Mouse (Mus musculus) layer of hippocampus, adult 9-10 months (tissue): ENCODE data around the gene Epas1.
A peak's percentile ranks its signal among the peaks of the same experiment; 100 is the strongest.

Experiments
- DNase-seq: peaks from one replicate; pipeline ENCODE4 v3.0.0; 2022; ENCODE audit warnings: low spot score

The Epas1 gene

DNA sequence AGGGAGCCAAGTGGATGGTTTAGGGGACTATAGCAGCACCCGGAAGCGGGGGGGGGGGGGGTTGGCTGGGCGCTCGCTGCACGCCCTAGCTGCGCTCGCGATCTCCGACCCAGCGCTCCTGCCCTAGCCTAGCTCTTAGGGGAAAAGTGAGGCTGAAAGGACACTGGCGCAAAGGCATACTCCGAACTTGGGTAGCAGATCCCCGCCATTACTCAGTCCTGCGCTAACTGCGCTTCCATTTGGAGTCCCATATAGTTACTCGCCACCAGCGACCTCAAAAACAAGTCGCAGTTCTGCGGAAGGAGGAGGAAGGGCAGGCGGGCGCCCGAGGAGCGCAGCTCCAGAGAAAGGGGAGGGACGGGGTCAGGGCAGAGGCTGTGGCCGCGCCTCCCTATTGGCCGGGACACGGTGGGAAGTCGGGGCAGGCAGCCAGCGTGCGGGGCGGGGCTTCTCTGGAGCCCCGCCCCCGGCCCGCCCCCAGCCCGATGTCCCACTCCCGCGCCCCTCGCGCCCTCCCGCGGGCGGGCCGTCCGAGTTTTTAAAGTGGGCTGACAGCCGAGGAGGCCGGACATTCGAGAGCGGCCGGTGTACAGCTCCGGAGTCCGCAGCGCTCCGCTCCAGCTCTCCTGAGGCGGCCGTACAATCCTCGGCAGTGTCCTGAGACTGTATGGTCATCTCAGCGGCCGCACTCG lies at the start of gene Epas1:
Gene Epas1, plus strand, starts transcription at position 571 of the 692 bp plus-strand sequence.
- no peak for DNase-seq

DNA sequence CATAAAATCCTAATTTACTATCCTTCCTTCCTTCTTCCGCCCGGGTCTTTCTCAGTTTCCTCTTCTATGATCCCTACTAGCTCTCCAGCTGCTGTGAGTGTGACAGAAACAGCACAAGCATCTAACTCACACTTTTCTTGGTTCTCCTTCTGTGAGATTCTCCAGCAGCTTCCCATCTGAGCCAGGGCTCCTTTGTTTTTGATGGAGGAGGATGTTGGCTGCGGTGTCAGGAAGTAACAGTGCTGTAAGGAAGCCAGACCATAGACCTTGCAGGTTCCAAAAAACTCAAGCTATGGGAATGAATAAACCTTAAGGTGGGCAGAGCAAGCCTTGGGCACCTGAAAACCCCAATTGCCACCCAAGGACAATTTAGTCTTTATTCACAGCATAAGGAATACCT lies 48.3 kb upstream of the Epas1 start:
- DNase-seq = no peak

DNA sequence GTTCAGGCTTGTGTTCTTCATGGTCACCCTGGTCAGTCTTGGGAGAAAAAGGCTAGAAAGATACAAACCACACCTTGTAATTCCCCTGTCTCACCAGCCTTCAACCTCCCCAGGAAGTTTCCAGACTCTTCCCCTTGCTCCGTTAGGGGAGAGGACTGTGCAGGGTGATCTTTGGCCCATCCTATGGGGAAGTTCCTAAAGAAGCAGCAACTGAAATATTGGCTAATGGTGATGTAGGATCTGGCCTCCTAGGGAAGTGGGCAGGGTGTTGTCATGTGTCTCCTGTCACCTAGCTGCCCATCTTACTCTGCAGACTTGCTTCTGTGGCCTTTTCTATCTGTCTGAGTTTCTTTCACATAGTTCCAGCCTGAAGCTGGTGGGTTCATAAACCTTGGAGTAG lies 47.0 kb upstream of the Epas1 start:
- no peak for DNase-seq

DNA sequence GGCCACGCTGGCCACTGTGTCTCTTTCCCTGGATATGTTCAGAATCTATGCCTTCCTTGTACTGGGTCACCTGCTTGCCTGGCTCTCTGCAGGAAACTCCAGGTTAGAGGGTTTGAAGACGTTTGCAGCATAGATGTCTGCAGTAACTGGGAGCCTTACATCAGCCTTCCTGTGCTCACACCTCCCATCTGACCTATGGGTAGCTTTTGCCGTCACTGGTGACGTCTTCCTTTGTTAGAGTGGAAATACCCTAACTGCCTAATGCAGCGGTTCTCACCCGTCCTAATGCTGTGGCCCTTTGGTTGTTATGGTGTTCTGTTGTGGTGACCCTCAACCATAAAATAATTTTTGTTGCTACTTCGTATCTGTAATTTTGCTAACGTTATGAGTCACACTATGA lies 43.7 kb upstream of the Epas1 start:
- DNase-seq = no peak

DNA sequence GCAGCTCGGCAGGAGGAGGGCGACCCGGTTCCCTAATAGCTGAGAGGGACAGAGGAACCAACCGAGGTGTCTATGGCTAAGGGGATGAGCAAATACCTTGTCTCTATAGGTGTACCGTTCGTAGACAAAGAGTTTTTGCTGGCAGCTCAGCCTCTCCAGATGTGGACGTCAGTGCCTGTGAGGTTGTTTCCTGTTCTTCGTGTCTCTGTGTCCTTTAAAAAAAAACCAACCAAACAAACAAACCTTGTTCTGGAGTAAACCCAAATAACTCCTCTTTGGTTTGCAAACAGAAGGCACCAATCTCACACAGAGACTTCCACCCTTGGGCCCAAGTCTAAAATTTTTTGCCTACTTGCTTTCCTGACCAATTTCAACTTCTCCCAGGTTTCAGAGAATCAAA lies 43.1 kb upstream of the Epas1 start:
- no peak for DNase-seq

DNA sequence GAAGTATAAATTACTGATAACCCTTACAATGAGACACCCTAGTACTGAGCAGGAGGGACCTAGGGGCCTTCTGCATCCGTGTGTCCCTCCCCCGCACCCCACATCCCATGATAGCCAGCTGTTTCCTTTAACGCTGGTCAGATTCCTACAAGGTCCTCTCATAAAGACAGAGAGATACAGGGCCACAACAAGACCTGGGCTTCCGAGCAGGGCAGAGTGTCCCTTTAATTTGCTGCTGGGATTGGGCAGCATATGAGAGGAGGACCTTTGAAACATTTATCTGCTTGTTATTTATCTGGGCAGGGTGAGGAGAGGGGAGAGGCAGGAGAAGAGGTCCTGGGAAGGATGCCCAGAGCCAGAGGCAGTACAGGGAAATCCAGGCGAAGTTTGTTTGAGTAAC lies 41.6 kb upstream of the Epas1 start:
- no peak for DNase-seq

DNA sequence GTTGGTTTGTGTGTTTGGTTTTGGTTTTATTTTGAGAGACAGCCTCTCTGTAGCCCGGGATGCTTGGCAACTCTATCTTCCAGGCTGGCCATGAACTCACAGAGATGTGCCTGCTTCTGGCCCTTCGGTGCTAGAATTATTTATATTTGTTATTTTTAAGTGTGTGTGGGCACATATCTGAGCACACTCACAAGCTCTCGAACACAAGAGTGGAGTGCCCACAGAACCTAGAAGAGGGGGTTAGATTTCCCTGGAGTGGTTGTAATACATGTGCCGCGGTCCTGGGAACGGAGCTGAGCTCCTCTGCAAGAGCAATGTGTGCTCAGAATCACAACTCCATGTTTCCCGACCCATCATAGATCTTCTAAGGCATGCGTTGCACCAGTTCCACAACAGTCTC lies 40.9 kb upstream of the Epas1 start:
- no peak for DNase-seq

DNA sequence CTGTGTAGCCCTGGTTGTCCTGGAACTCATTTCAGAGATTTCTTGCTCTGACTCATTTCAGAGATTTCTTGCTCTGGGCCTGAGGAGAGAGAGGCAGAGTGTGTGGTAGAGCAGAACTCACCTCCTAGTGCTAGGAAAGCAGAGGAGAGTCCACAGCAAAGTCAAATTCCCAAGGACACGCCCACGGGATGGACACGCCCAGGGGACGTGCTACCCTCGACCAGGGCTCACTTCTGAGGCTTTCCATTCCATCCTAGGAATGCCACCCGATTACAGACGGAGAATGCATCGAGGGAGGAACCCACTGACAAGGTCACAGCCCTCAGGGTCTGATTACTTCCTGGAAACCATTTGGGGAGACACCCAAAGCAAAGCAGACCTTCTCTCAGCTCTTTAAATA lies 39.9 kb upstream of the Epas1 start:
- DNase-seq = no peak

DNA sequence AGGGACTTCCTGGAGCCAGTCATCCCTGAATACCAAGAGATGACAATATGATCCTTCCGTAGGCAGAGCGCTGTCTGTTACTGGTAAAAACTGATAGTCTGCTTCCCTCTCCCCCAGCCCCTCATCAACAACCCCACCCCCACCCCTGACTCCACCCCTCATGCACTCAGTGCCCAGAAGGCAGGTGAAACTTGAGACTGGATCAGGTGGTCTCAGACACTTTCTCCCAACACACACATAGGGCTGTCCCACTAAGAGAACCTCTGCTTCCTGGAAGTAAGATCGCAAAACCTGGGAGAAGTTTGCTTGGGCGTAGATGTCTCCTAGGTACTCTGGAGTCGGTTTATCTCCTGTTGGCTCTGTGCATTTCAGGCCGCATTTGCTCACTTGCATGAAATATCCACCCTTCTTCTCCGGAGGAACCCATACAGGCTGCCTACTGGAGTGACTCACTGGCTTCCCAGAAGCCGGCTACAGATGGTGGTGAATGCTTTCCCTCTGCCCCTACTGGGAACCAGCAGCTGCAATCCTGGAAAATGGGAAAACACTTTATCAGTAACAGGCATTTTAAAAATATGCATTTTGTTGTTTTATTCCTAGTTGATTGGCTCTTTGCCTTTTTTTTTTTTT lies 28.6 kb upstream of the Epas1 start:
- peak; percentile 9 for DNase-seq

DNA sequence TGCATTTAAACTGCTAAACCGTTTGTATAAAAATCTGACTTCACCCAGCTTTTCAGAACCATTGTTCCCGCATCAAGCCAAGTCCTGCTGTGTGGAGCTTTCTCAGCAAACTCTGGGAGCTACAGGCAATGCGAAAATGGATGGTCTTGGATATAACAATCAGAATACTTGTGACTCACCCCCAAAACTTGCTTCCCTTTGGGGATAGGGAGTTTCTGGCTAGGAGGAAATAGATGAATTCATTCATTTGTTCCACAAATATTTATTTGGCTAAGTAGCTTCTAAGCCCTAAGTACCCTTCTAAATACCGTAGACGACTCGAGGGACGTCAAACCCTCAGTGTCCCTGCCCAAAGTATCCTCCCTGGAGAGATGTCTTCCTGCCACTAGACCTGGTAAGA lies 27.0 kb upstream of the Epas1 start:
- DNase-seq = no peak

DNA sequence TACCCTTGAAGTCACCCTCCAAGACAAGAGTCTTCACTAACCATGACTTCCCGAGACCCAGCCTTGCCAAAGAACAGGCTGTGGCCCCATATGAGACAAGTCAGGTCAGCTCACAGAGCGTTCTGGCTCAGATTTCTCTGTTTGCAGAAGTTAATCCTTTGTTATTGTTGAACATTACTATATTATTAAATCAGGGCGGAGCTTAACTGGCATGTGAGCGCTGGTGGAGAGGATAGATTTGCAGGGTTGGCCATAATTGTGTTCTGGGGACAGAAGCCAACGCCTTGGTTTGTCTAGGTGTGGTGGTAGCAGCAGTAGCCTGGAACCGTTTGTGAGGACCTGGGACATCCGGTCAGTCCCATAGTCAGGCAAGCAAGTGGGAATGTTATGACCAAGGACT lies 26.5 kb upstream of the Epas1 start:
- no peak for DNase-seq

DNA sequence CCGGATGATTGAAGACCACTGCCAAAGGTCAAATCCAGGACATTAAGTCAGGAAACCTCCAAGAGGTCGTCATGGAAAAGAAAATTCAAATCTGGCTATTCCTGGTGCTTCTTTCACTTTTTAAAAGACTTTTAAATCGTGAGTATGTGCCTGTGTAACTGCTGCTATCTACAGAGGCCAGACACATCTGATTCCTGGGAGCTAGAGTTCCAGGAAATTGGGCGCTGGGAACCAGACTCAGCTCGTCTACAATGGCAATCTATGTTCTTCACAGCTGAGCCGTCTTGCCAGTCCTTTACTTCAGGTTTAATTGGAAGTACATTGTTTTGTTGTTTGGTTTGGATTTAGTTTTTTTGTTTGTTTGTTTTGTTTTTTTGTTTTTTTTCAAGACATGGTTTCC lies 22.2 kb upstream of the Epas1 start:
- DNase-seq = no peak

DNA sequence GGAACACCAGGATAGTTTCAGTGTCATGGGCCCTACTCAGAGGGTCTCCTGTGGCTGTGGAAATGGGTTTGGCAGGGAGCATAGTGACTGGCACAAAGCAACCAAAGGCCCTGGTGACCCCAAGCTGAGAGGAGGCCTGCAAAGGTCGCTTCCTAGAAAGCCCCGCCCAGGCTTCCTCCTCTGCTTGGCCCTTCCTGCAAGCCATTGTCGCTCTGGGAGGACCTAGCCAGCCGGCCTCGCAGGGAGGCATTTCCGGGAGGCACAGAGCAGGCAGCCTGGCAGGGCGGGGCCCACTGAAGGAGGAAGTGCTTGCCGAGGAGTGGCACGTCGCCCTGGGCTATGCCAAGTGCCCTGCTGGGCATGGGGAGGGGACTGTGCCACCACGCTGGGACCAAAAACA lies 21.5 kb upstream of the Epas1 start:
- DNase-seq = no peak

DNA sequence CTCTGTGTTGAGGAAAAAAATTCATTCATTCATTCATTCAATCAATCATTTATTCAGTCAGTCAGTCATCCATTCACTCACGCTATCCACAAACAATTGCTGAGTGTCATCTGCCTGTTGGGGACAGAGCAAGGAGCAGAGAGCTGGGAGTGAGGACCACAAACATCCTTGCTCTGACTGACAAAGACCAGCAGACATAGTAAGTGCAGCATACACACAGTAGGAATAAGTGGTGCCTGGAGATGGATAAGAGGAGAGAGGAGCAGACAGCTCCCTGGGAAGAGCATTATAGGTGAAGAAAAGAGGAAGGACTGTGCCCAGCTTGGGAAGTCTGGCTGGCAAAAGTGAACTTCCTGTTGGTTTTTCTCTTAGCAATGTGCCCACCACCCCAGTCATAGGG lies 21.0 kb upstream of the Epas1 start:
- no peak for DNase-seq

DNA sequence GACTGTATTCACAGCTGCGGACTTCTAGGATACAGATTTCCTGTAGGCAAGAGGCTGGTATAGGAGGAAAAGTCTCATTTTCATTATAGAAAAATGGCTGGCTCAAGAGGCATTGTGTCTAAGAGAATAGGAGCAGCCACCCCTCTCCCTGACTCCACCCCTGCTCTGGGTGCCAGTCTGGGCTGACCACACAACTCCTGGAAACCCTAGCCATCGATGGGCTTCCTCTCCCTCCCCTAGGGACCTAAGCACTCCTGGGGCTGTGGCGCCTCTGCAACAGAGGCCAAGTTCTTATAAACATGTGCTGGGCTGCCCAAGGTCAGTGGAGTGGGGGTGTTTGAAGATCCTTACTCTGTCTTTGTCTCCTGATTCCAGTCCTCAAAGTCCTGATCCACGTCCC lies 19.9 kb upstream of the Epas1 start:
- DNase-seq = no peak

DNA sequence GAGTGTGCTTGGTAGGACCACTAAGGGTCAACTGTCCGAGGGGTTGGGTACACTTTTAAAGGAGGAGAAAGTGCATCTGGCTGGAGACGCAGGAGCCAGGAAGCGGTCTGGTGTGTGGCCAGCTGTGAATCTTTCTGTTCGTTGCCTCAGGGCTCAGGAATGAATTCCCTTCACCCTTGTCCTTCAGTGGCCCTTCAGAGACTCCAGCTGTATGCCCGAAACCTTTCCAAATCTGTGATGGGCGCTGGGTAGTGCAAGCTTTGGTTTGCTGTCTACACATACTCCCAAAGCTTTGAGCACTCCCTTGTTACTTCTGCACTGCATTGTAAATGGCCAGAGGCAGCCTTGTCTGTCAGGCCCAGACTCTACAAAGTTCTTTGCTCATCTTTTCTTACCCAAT lies 15.0 kb upstream of the Epas1 start:
- no peak for DNase-seq

DNA sequence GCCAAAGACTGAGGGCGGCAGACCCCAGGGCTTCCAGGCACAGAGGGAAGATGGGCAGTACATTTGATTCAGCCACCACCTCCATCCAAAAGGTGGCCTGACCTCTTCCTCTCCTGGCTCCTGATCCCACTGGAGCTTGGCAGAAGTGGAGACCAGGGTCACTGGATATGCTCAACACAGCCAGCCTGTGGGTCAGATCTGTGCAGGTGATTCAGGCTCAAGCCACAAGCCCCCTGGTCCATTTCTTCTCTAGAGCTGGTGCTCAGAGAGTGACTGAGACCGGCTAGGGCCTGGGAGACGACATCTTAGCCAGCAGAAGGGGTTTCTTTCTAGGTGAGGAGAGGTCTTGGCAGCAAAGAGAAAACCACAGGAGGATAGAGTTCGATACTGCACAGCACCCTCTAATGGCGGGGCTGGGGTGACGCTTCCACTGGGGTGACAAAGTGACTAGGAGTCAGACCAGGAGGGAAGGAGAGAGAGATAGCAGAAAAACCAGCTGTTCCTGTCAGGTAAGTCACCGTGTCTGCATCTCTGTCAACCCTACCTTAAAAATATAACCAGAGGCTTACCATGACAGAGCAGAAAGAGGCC lies 10.1 kb upstream of the Epas1 start:
- DNase-seq = no peak

DNA sequence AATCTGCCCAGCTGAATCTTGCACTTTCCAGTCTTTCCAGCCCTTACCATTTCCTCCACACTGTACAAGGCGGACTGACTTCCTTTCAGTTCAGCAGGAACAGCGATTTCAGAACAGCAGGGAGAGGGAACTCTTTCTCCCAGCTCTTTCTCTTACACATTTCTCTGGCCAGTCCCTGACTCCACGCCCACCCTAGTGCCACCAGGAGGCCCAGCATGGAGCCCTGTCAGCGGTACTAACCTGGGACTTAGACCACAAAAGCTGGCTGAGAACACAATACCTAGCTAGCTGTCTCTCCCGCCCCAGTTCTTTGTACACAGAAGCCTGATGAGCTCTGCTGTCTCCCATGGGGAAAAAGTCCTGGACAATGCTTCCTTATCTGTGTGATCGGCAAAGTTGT lies 8.6 kb upstream of the Epas1 start:
- DNase-seq = no peak

DNA sequence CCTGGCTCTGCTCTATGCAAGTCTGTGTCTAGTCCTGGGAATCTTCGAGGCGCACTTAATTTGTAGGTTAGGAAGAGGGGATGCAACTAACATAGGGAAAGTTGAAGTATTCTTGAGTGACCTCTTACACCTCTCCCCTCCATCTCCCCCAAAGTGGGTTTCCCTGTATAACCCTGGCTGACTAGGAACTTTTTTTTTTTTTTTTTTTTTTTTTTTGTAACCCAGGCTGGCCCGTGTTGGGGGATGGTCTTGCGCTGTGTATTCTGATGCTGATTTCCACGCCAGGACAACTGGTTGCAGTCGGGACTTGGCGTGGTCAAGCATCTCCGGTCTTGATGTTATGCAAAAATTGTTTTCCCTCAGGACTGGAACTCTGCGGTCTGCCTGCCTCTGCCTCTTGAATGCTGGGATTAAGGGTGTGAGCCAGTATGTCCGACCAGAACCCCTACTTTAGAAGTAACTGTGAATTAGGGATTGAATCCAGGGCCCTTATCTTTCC lies 2.1 kb upstream of the Epas1 start:
- DNase-seq = no peak

DNA sequence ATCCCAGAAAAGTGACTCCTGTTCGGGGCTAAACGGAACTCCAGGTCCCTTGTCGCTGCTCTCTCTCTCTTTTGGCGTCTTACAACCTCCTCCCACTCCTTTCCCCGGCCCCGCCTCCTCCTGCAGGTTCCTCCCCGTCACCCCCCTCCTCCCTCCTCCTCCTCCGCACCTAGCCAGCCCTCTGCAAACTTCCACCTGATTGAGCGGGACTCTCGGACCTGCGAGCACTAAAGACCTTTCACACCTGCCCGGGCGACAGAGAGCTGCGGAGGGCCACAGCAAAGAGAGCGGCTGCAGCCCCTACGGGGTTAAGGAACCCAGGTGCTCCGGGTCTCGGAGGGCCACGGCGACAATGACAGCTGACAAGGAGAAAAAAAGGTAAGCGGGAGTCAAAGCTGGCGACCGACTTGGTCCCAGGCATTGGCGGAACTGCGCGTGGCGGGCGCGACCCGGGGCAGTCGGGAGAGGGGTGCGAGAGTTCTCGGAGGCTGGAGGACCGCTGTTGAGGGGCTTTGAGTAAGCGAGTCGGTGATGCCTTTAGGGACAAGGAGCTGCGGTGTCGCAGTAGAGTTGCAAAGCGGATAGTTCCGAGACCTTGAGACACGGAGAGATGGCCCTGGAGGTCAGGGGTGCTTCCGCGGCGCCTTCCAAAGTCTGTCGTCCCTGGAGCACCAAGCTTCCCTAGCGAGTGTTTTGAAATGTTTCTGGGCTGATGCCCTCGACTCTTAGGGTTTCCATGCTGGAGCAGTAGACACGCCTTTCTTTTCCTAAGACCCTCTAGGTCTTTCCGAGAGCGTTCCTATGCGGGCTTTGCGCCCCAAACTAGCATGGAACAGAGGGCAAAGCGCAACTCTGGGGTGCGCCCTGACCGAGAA lies 668 bp downstream of the Epas1 start:
- DNase-seq = no peak

DNA sequence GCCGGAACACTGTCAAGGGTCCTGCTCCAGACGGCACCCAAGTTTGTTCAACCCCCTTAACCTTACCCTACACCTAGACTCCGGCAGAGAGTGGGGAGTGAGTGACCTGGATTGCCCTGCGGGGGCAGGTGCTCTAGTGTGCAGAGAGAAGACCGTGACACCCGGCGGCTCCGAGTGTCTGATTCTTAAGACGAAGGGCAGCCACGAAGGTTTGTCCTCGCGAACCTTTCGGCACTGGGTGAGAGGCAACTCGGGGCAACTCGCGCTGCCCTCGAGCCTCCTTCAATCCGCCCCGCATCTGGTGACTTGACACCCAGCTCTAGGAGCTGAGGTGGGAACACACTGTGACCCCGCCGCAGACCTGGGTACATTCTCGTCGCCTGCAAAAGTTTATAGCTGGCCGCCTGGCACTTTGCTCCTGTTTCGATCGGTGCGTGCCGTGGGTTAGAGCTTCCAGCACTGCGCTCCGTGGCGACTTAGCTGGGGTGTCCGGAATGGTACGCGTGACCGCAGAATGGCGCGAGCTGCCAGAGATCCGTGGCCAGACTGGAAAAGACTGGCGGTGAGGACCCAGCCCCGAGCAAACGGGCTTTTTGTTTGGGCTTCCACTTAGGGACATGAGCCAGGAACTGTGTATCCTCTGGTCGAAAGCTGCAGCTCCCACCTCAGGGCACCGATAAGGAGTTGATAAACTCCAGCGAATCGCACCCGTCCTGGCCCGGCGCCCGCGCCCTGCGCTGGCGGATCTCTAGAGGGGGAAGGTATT lies 1.5 kb downstream of the Epas1 start:
- DNase-seq = no peak
